Mouse (Mus musculus) bone marrow, adult 2 months (tissue): Measurements from ENCODE around the gene Hook2. TPM values are rescaled to one million over a fixed set of nuclear protein-coding genes. Genes with fewer than 3 reads are reported as not detected.
A peak's percentile ranks its signal among the peaks of the same experiment; 100 is the strongest.

Experiments
- H3K27ac ChIP-seq: fragments of 200-500 bp; 2 replicates; pipeline ENCODE4 v1.5.1; 2012; ENCODE audit warnings: low read depth, mild to moderate bottlenecking, control low read depth, inconsistent platforms, low read length; ENCODE audit not compliant: control insufficient read depth, poor library complexity, insufficient read depth
- H3K4me1 ChIP-seq: fragments of 200-500 bp; 2 replicates; pipeline ENCODE4 v1.6.1; 2011; ENCODE audit warnings: low read length; ENCODE audit not compliant: control insufficient read depth, insufficient read depth
- H3K4me3 ChIP-seq: fragments of 200-500 bp; replicated peaks from 2 replicates; pipeline ENCODE3; 2011; ENCODE audit warnings: mild to moderate bottlenecking, low read depth, low read length, control low read depth; ENCODE audit not compliant: control insufficient read depth
- CTCF ChIP-seq: fragments of 200-500 bp; IDR thresholded peaks from 2 replicates; pipeline ENCODE4 v1.5.1; 2011; ENCODE audit warnings: low read length, control low read depth; ENCODE audit not compliant: control insufficient read depth, insufficient read depth
- POLR2A ChIP-seq: fragments of 200-500 bp; IDR thresholded peaks from 2 replicates; pipeline ENCODE4 v1.6.1; 2011; ENCODE audit warnings: low read depth, mild to moderate bottlenecking, control low read depth, low read length, borderline replicate concordance; ENCODE audit not compliant: control insufficient read depth
- WGBS: fragments of 180-500 bp; shearing (Covaris S2); methylation state at CpG from one replicate; pipeline ENCODE4 v1.1.7; 2018; 5-methylcytosine and 5-hydroxymethylcytosine counted together
- polyA plus RNA-seq: library from polyadenylated mRNA; stranded (reverse); fragments of >200 nt; gene quantifications from 2 replicates; pipeline ENCODE4 v1.2.4, GENCODE M21; 2011; ENCODE audit warnings: low replicate concordance; ENCODE audit not compliant: missing spikeins, insufficient read depth, insufficient read length

The Hook2 gene
- polyA plus RNA-seq, 1 experiment: 7.3 TPM

- H3K4me1 ChIP-seq: peaks cover 4% of the 10 kb centered on the region
- H3K4me3 ChIP-seq: no peak overlapping the region
- TF ChIP-seq CTCF (no peak), POLR2A (no peak)
- H3K27ac ChIP-seq: no peak overlapping the region
- 91% methylated on average over 9 of the region's 9 CpGs for WGBS
Observed at GRCm38 (mm10) chr8:84994375-84994774, 4.0 kb downstream of the Hook2 start.

- H3K4me3 ChIP-seq: no peak overlapping the region
- H3K27ac ChIP-seq: no peak overlapping the region
- H3K4me1 ChIP-seq: peaks cover 3% of the 10 kb centered on the region
- TF ChIP-seq POLR2A (no peak), CTCF (no peak)
- WGBS: 87% methylated on average over 25 of the region's 25 CpGs
Observed at GRCm38 (mm10) chr8:84995680-84996079, 5.3 kb downstream of the Hook2 start.

- H3K4me3 ChIP-seq: no peak overlapping the region
- WGBS: 86% methylated on average over 5 of the region's 5 CpGs
- peaks cover 1% of the 10 kb centered on the region for H3K4me1 ChIP-seq
- no peak overlapping the region for H3K27ac ChIP-seq
- TF ChIP-seq POLR2A (no peak), CTCF (no peak)
Observed at GRCm38 (mm10) chr8:84996978-84997377, 6.6 kb downstream of the Hook2 start.

- WGBS: 4% methylated on average over 19 of the region's 19 CpGs
Observed at GRCm38 (mm10) chr8:84997649-84998295, 7.4 kb downstream of the Hook2 start.

GRCm38 (mm10) chr8:85007686-85008085 is 17.3 kb downstream of the Hook2 start:
- H3K27ac ChIP-seq: no peak overlapping the region; the same call in 1 of the 2 replicates
- peak; percentile 48; the same call in 1 of the 2 replicates for TF ChIP-seq CTCF
- TF ChIP-seq POLR2A: no peak
- 34% methylated on average over 25 of the region's 25 CpGs for WGBS
- H3K4me3 ChIP-seq: no peak overlapping the region
- H3K4me1 ChIP-seq: no peaks in the 10 kb centered on the region; the same call in 1 of the 2 replicates

More at GRCm38 (mm10) chr8:84997649-84998295, 7.4 kb downstream of the Hook2 start:
- H3K4me3 ChIP-seq: no peak overlapping the region
- peaks cover 1% of the 10 kb centered on the region for H3K4me1 ChIP-seq
- H3K27ac ChIP-seq: no peak overlapping the region
- TF ChIP-seq POLR2A: peak; percentile 38; the same call in 1 of the 2 replicates
- peak; percentile 99 for TF ChIP-seq CTCF

GRCm38 (mm10) chr8:85011242-85011641 is 20.8 kb downstream of the Hook2 start:
- WGBS: 12% methylated on average over 28 of the region's 28 CpGs
- no peak for TF ChIP-seq CTCF
- no peak for TF ChIP-seq POLR2A
- Histone ChIP-seq H3K4me1 (no peaks in the 10 kb centered on the region; the same call in 1 of the 2 replicates), H3K27ac (no peak overlapping the region), H3K4me3 (no peak overlapping the region)

GRCm38 (mm10) chr8:85013230-85013840 is 22.9 kb downstream of the Hook2 start:
- no peak overlapping the region for H3K4me3 ChIP-seq
- H3K27ac ChIP-seq: no peak overlapping the region
- no peaks in the 10 kb centered on the region for H3K4me1 ChIP-seq
- WGBS: 6% methylated on average over 26 of the region's 26 CpGs
- TF ChIP-seq POLR2A (no peak), CTCF (peak; percentile 65)

- H3K27ac ChIP-seq: no peak within 1 kb of the TSS
- no peak within 1 kb of the TSS for H3K4me3 ChIP-seq
- H3K4me1 ChIP-seq: no peaks in the 10 kb centered on the region
- 49% methylated on average over 2 of the region's 2 CpGs for WGBS
- TF ChIP-seq CTCF: no peak
- no peak for TF ChIP-seq POLR2A
Observed at GRCm38 (mm10) chr8:85014431-85014830, 24.0 kb downstream of the Hook2 start, which contains the start of gene Best2. Best2 (minus strand) TSS chr8:85014531.

GRCm38 (mm10) chr8:85016724-85017123 is 26.3 kb downstream of the Hook2 start:
- no peak for TF ChIP-seq POLR2A
- no peak for TF ChIP-seq CTCF
- H3K27ac ChIP-seq: no peak overlapping the region
- H3K4me3 ChIP-seq: no peak overlapping the region
- no peaks in the 10 kb centered on the region for H3K4me1 ChIP-seq
- 73% methylated on average over 10 of the region's 10 CpGs for WGBS
